Mouse (Mus musculus): Measurements from ENCODE around the gene Ntan1. TPM values are rescaled to one million over a fixed set of nuclear protein-coding genes. Genes with fewer than 3 reads are reported as not detected.

Ntan1 gene
- polyA plus RNA-seq, 1 experiment from 2014 or later: 191 TPM

DNA sequence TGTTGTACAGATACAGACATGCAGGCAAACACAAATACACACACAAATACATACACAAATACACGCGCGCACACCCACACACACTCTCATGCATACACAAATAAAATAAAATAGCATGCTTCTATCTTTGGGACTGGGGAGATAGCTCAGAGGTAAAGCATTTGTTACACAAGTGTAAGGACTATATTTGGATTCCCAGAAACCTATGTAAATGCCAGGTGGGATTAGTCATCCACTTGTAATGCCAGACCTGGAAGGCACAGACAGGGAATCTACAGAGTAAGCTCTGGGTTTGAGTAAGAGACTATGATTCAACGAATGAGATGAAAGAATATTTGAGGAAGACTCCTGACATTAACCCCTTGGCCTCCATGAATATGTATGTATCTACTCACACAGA, 56.8 kb downstream of the Ntan1 start:
- ATAC-seq (ENCODE audit: low FRiP score) (no peak), DNase-seq (ENCODE audit: low spot score) (no peak)
- Histone ChIP-seq H3K4me2 (replicated peaks; ENCODE audit: low read depth, low read length) (no peak overlapping the region), H3K4me3 (ENCODE audit: low read depth, low read length) (no peak overlapping the region), H3K9me3 (ENCODE audit: control insufficient read depth, low read length) (no peaks in the 10 kb centered on the region), H3K4me1 (replicated peaks; ENCODE audit: control insufficient read depth, insufficient read depth, low read length) (no peaks in the 10 kb centered on the region), H3K27me3 (ENCODE audit: control insufficient read depth, insufficient read depth, low read length) (no peaks in the 10 kb centered on the region), H3K9ac (ENCODE audit: low read depth, low read length) (no peak overlapping the region), H3K27ac (ENCODE audit: low read depth, low read length) (no peak overlapping the region), H3K36me3 (ENCODE audit: control insufficient read depth, insufficient read depth, low read length) (no peaks in the 10 kb centered on the region)
- 97% methylated on average over 4 of the region's 4 CpGs for WGBS

DNA sequence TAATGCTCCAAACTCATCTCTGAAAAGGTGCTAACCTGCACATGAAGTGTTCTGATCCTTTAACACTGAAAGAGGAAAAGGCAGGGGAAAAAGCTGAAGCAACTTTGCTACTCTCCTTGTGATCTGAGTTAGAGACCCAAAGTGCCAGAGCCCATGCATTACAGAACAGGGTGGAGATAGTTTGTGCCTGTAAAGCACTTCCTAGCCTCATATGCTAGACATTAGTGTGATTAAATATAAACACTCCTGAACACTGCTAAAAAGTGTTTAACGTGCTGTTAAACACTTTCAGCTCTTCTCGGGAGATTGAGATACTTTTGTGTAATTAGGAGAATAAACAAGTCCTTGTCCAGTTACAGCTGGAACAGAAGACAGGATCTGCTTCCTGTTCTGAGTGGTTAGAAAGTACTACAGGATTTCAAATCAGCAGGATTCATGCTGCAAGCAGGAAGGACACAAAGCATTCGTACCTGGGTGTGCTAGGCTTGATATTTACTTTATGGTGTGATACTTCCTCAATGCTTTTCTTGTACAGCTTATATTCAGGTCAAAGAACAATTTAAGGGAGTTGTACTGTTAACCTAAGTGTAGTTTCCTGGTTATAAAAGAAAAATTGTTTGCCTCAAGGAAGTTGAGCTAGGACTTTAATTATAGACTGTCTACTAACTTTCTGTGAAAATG, 64.6 kb downstream of the Ntan1 start:
- H3K27me3 ChIP-seq (ENCODE audit: control insufficient read depth, insufficient read depth, low read length): no peaks in the 10 kb centered on the region
- DNase-seq (ENCODE audit: low spot score) (no peak), ATAC-seq (ENCODE audit: low FRiP score) (no peak)
- H3K4me2 ChIP-seq (replicated peaks; ENCODE audit: low read depth, low read length): no peak overlapping the region
- WGBS: 77% methylated on average over 3 of the region's 3 CpGs
- no peak overlapping the region for H3K27ac ChIP-seq (ENCODE audit: low read depth, low read length)
- H3K4me3 ChIP-seq (ENCODE audit: low read depth, low read length): no peak overlapping the region
- no peaks in the 10 kb centered on the region for H3K9me3 ChIP-seq (ENCODE audit: control insufficient read depth, low read length)
- no peaks in the 10 kb centered on the region for H3K4me1 ChIP-seq (replicated peaks; ENCODE audit: control insufficient read depth, insufficient read depth, low read length)
- H3K9ac ChIP-seq (ENCODE audit: low read depth, low read length): no peak overlapping the region
- H3K36me3 ChIP-seq (ENCODE audit: control insufficient read depth, insufficient read depth, low read length): no peaks in the 10 kb centered on the region

Other genes with a start within 250 kb of the Ntan1 start
- 40.4 and 44.9 TPM in 2 replicates for gene Parn, start 150.7 kb upstream of the Ntan1 start, polyA plus RNA-seq (2014; fragmentation: Nextera tagmentation; extraction: Ambion mirVana)
- 43.0 and 44.1 TPM in 2 replicates for gene Bfar, start 147.0 kb upstream of the Ntan1 start, polyA plus RNA-seq (2014; fragmentation: Nextera tagmentation; extraction: Ambion mirVana)
- gene 3110001I22Rik, start 146.9 kb upstream of the Ntan1 start, polyA plus RNA-seq (2014; fragmentation: Nextera tagmentation; extraction: Ambion mirVana): 11.6 and 11.8 TPM in 2 replicates
- gene Pla2g10, start 87.9 kb upstream of the Ntan1 start, polyA plus RNA-seq (2014; fragmentation: Nextera tagmentation; extraction: Ambion mirVana): 0.29 TPM in 1 of 2 replicates, not detected in the other
- gene Rrn3, start 38.1 kb upstream of the Ntan1 start, polyA plus RNA-seq (2014; fragmentation: Nextera tagmentation; extraction: Ambion mirVana): 123 and 124 TPM in 2 replicates
- 74.0 and 80.1 TPM in 2 replicates for gene Pdxdc1, start 84.3 kb downstream of the Ntan1 start, polyA plus RNA-seq (2014; fragmentation: Nextera tagmentation; extraction: Ambion mirVana)
- 4.1 and 4.2 TPM in 2 replicates for gene Mpv17l, start 84.3 kb downstream of the Ntan1 start, polyA plus RNA-seq (2014; fragmentation: Nextera tagmentation; extraction: Ambion mirVana)
- 37.1 and 38.4 TPM in 2 replicates for gene 2900011O08Rik, start 167.8 kb downstream of the Ntan1 start, polyA plus RNA-seq (2014; fragmentation: Nextera tagmentation; extraction: Ambion mirVana)
- gene Ifitm7, start 168.0 kb downstream of the Ntan1 start, polyA plus RNA-seq (2014; fragmentation: Nextera tagmentation; extraction: Ambion mirVana): 0.85 and 1.0 TPM in 2 replicates

Measured in hindbrain, embryonic 11.5 days (tissue).